Mouse (Mus musculus) forebrain, embryonic 11.5 days (tissue): ENCODE measurements around the gene Phf23. TPM values are rescaled to one million over a fixed set of nuclear protein-coding genes. Genes with fewer than 3 reads are reported as not detected.

Experiments used
- ATAC-seq: fragments of 200-750 bp; cut with Nextera tagmentation; replicated peaks from 2 replicates; pipeline ENCODE4 v1.8.0; 2017; ENCODE audit warnings: moderate TSS enrichment; ENCODE audit not compliant: low FRiP score
- DNase-seq: peaks from one replicate; pipeline ENCODE4 v3.0.0-alpha.2; 2017; ENCODE audit warnings: low spot score
- H3K27ac ChIP-seq: fragments of 300-500 bp; sonication (generic); 2 replicates; pipeline ENCODE4 v1.5.1; 2014; ENCODE audit warnings: low read depth, low read length
- H3K27me3 ChIP-seq: fragments of 300-500 bp; sonication (generic); 2 replicates; pipeline ENCODE4 v1.6.1; 2014; ENCODE audit warnings: mild to moderate bottlenecking, low read length, mixed read lengths; ENCODE audit not compliant: control insufficient read depth, insufficient read depth
- H3K36me3 ChIP-seq: fragments of 300-500 bp; sonication (generic); 2 replicates; pipeline ENCODE4 v1.6.1; 2014; ENCODE audit warnings: mild to moderate bottlenecking, low read length, moderate library complexity, mixed read lengths; ENCODE audit not compliant: control insufficient read depth, insufficient read depth
- H3K4me1 ChIP-seq: fragments of 300-500 bp; sonication (generic); replicated peaks from 2 replicates; pipeline ENCODE4 v1.6.1; 2014; ENCODE audit warnings: low read length, mixed read lengths; ENCODE audit not compliant: control insufficient read depth, insufficient read depth
- H3K4me2 ChIP-seq: fragments of 300-500 bp; sonication (generic); 2 replicates; pipeline ENCODE4 v1.6.1; 2014; ENCODE audit warnings: low read depth, mild to moderate bottlenecking, low read length, moderate library complexity, mixed read lengths; ENCODE audit not compliant: severe bottlenecking
- H3K4me3 ChIP-seq: fragments of 300-500 bp; sonication (generic); 2 replicates; pipeline ENCODE4 v1.5.1; 2014; ENCODE audit warnings: low read depth, low read length
- H3K9ac ChIP-seq: fragments of 300-500 bp; sonication (generic); 2 replicates; pipeline ENCODE4 v1.6.1; 2014; ENCODE audit warnings: low read length
- H3K9me3 ChIP-seq: fragments of 300-500 bp; sonication (generic); 2 replicates; pipeline ENCODE4 v1.6.1; 2016; ENCODE audit warnings: low read length, mixed read lengths; ENCODE audit not compliant: control insufficient read depth
- WGBS: fragments of 180-500 bp; shearing (Covaris S2); extraction: QIAGEN DNeasy Blood & Tissue Kit; methylation state at CpG from one replicate; pipeline ENCODE4 v1.1.7; 2014; 5-methylcytosine and 5-hydroxymethylcytosine counted together
- polyA plus RNA-seq: library from polyadenylated mRNA; unstranded; fragments of >200 nt; fragmentation: Nextera tagmentation; extraction: Ambion mirVana; gene quantifications from 2 replicates; pipeline ENCODE4 v1.2.1, GENCODE M21; 2014

Phf23 gene
- polyA plus RNA-seq, 1 experiment from 2014 or later = 61.4 TPM

GRCm38 (mm10) chr11:69992396-69992795 is 3.2 kb upstream of the Phf23 start:
- Histone ChIP-seq H3K36me3 (peaks cover 12% of the 10 kb centered on the region; the same call in 1 of the 2 replicates), H3K27me3 (no peaks in the 10 kb centered on the region), H3K4me1 (peaks cover 5% of the 10 kb centered on the region; the same call in 1 of the 2 replicates), H3K9ac (peak overlapping the region; percentile 89; the same call in 1 of the 2 replicates), H3K27ac (no peak overlapping the region), H3K4me3 (peak overlapping the region; percentile 65), H3K4me2 (peak overlapping the region; percentile 62; the same call in 1 of the 2 replicates), H3K9me3 (no peaks in the 10 kb centered on the region)
- no peak for ATAC-seq
- no peak for DNase-seq
- WGBS = 91% methylated on average over 10 of the region's 10 CpGs

GRCm38 (mm10) chr11:69992932-69993331 is 2.6 kb upstream of the Phf23 start:
- no peaks in the 10 kb centered on the region for H3K27me3 ChIP-seq
- H3K9ac ChIP-seq = no peak overlapping the region
- DNase-seq (no peak), ATAC-seq (no peak)
- 86% methylated on average over 3 of the region's 3 CpGs for WGBS
- peaks cover 15% of the 10 kb centered on the region; the same call in 1 of the 2 replicates for H3K36me3 ChIP-seq
- no peak overlapping the region; the same call in 1 of the 2 replicates for H3K4me2 ChIP-seq
- H3K4me1 ChIP-seq = peaks cover 8% of the 10 kb centered on the region
- H3K4me3 ChIP-seq = 0 out of 2 replicates have a peak overlapping the region, but pooled peaks have one; percentile 65
- H3K27ac ChIP-seq = no peak overlapping the region
- H3K9me3 ChIP-seq = no peaks in the 10 kb centered on the region

DNA sequence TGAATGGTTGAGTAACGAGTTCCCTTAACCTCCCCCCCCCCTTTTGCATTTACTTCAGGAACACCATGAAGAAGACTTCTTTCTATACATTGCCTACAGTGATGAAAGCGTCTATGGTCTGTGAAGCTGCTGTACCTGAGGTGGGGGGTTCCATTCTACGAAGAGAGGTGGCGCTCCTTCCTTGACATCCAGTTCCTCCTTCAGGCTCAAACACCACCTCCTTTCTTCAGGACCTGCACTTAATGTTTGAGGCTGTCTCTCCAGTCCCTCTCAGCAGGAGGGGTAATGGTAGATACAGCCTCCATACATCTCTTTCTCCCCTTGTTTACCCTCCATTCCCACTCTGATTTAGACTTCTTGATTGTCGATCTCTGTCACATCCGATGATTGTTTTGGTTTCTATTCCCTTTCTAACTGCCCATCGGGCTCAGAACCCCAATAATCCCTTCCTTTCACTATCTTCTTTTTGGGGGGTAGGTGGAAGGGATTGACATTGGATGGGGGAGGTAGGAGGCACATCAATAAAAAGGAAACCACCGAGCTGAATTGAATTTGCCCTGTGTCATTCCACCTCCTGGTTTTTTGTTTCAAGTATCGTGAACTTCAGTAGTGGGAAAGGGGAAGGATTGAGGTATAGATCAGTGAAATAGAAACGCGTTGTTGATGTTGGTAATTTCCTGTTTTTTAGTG is 1.0 kb upstream of the Phf23 start:
- H3K27me3 ChIP-seq = no peaks in the 10 kb centered on the region
- no peak overlapping the region; the same call in 1 of the 2 replicates for H3K4me2 ChIP-seq
- H3K27ac ChIP-seq = no peak overlapping the region
- DNase-seq (no peak), ATAC-seq (no peak)
- H3K4me1 ChIP-seq = peaks cover 10% of the 10 kb centered on the region
- no peaks in the 10 kb centered on the region for H3K9me3 ChIP-seq
- no peak overlapping the region for H3K9ac ChIP-seq
- no peak overlapping the region for H3K4me3 ChIP-seq
- 90% methylated on average over 11 of the region's 11 CpGs for WGBS
- H3K36me3 ChIP-seq = peaks cover 24% of the 10 kb centered on the region

GRCm38 (mm10) chr11:69996161-69997061 is 834 bp downstream of the Phf23 start:
- Histone ChIP-seq H3K27me3 (no peaks in the 10 kb centered on the region), H3K4me3 (peak overlapping the region; percentile 96), H3K9ac (peak overlapping the region; percentile 87), H3K4me2 (peak overlapping the region; percentile 56), H3K4me1 (peaks cover 12% of the 10 kb centered on the region), H3K9me3 (no peaks in the 10 kb centered on the region), H3K36me3 (peaks cover 19% of the 10 kb centered on the region), H3K27ac (peak overlapping the region; percentile 97)
- WGBS = under 1% methylated on average over 65 of the region's 66 CpGs
- ATAC-seq = peak; percentile 1; the same call in 1 of the 2 replicates
- DNase-seq = peak; percentile 78

GRCm38 (mm10) chr11:69997070-69997509 is 1.5 kb downstream of the Phf23 start:
- ATAC-seq (peak; percentile 50), DNase-seq (peak; percentile 96)
- Histone ChIP-seq H3K9me3 (no peaks in the 10 kb centered on the region), H3K4me3 (peak overlapping the region; percentile 96), H3K27ac (peak overlapping the region; percentile 97), H3K9ac (peak overlapping the region; percentile 87), H3K27me3 (no peaks in the 10 kb centered on the region), H3K4me1 (peaks cover 13% of the 10 kb centered on the region), H3K4me2 (peak overlapping the region; percentile 56), H3K36me3 (peaks cover 19% of the 10 kb centered on the region)
- WGBS = 2% methylated on average over 37 of the region's 44 CpGs

- H3K9ac ChIP-seq = no peak overlapping the region
- no peaks in the 10 kb centered on the region for H3K27me3 ChIP-seq
- H3K36me3 ChIP-seq = peaks cover 19% of the 10 kb centered on the region
- H3K4me2 ChIP-seq = no peak overlapping the region
- ATAC-seq (no peak), DNase-seq (peak; percentile 56)
- peaks cover 14% of the 10 kb centered on the region for H3K4me1 ChIP-seq
- H3K27ac ChIP-seq = no peak overlapping the region
- 94% methylated on average over 27 of the region's 27 CpGs for WGBS
- no peaks in the 10 kb centered on the region for H3K9me3 ChIP-seq
- no peak overlapping the region for H3K4me3 ChIP-seq
These were observed 3.3 kb downstream of the Phf23 start for GRCm38 (mm10) chr11:69998567-69999491.

DNA sequence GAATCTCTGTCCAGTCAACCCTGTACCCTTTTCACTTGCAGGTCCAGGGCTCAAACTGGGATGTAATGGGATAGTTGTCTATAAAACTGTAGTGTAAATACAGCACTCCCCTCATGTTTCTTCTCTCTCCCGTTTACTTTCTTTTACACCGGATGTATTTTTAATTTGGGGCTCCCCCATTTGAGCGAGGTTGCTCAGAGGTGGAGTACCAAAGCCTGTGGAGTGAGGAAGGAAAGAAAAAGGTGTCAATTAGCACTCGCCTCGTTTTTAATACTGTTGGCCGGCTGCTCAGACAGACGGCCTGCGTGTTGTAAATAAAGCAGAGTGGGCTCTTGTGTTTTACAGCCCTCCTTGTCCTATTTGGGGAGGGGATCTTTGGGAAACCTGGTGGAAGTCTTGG is 4.1 kb downstream of the Phf23 start:
- H3K27ac ChIP-seq = peak overlapping the region; percentile 82
- H3K4me2 ChIP-seq = no peak overlapping the region

More for the DNA sequence above, 4.1 kb downstream of the Phf23 start:
- WGBS = 87% methylated on average over 8 of the region's 8 CpGs
- no peaks in the 10 kb centered on the region for H3K27me3 ChIP-seq
- ATAC-seq (no peak), DNase-seq (no peak)
- H3K9ac ChIP-seq = no peak overlapping the region
- H3K4me3 ChIP-seq = no peak overlapping the region
- no peaks in the 10 kb centered on the region for H3K9me3 ChIP-seq
- peaks cover 14% of the 10 kb centered on the region for H3K4me1 ChIP-seq
- H3K36me3 ChIP-seq = peaks cover 19% of the 10 kb centered on the region
